Mouse (Mus musculus) midbrain, embryonic 11.5 days (tissue): ENCODE data around the gene Ift20. TPM values are rescaled to one million over a fixed set of nuclear protein-coding genes. Genes with fewer than 3 reads are reported as not detected.

Experiments
- polyA plus RNA-seq: library from polyadenylated mRNA; unstranded; fragments of >200 nt; fragmentation: Nextera tagmentation; extraction: Ambion mirVana; gene quantifications from 2 replicates; pipeline ENCODE4 v1.2.1, GENCODE M21; 2014

Gene Ift20
- polyA plus RNA-seq, 1 experiment from 2014 or later, result 110 TPM

Other genes starting within 250 kb of the Ift20 start
- gene BC030499, start 245.5 kb upstream of the Ift20 start, polyA plus RNA-seq, result 0.27 and 0.37 TPM in 2 replicates
- 51.5 and 57.1 TPM in 2 replicates for gene Spag5, start 234.8 kb upstream of the Ift20 start, polyA plus RNA-seq
- gene Aldoc, start 213.4 kb upstream of the Ift20 start, polyA plus RNA-seq, result 1.0 and 1.3 TPM in 2 replicates
- 50.9 and 56.3 TPM in 2 replicates for gene Pigs, start 207.9 kb upstream of the Ift20 start, polyA plus RNA-seq
- gene Unc119, start 192.9 kb upstream of the Ift20 start, polyA plus RNA-seq, result 63.4 and 71.7 TPM in 2 replicates
- gene Foxn1, start 149.8 kb upstream of the Ift20 start, polyA plus RNA-seq, result not detected in 2 replicates
- gene Slc13a2, start 114.1 kb upstream of the Ift20 start, polyA plus RNA-seq, result not detected in 2 replicates
- 20.5 TPM in 2 replicates for gene Slc46a1, start 70.7 kb upstream of the Ift20 start, polyA plus RNA-seq
- 18.1 and 20.1 TPM in 2 replicates for gene Sarm1, start 38.6 kb upstream of the Ift20 start, polyA plus RNA-seq
- gene Vtn, start 37.3 kb upstream of the Ift20 start, polyA plus RNA-seq, result 145 and 151 TPM in 2 replicates
- not detected in 2 replicates for gene Sebox, start 32.9 kb upstream of the Ift20 start, polyA plus RNA-seq
- 82.4 and 91.3 TPM in 2 replicates for gene Tmem199, start 24.2 kb upstream of the Ift20 start, polyA plus RNA-seq
- gene Poldip2, start 24.2 kb upstream of the Ift20 start, polyA plus RNA-seq, result 135 and 139 TPM in 2 replicates
- 76.7 and 83.1 TPM in 2 replicates for gene Tnfaip1, start within 50 bp of the Ift20 start, polyA plus RNA-seq
- 71.6 and 75.5 TPM in 2 replicates for gene Tmem97, start 14.4 kb downstream of the Ift20 start, polyA plus RNA-seq
- gene Nlk, start 161.0 kb downstream of the Ift20 start, polyA plus RNA-seq, result 25.8 and 36.9 TPM in 2 replicates
- 42.1 and 42.2 TPM in 2 replicates for gene Ccnq, start 215.4 kb downstream of the Ift20 start, polyA plus RNA-seq